Mouse (Mus musculus) heart, embryonic 14.5 days (tissue): ENCODE data around the gene Cyp2g1. TPM values are rescaled to one million over a fixed set of nuclear protein-coding genes. Genes with fewer than 3 reads are reported as not detected.

ENCODE experiments used
- ATAC-seq: fragments of 200-750 bp; cut with Nextera tagmentation; 2 replicates; pipeline ENCODE4 v1.8.0; 2017; ENCODE audit warnings: low read depth, moderate TSS enrichment; ENCODE audit not compliant: insufficient number of reproducible peaks, insufficient read depth, low FRiP score
- H3K27ac ChIP-seq, 2 experiments: fragments of 200-500 bp in 1 of 2; fragments of 300-500 bp in 1 of 2; sonication (generic) in 1 of 2; replicated peaks in 1 of 2; 2 replicates each; pipeline ENCODE4 v1.5.1; 2012 to 2014; ENCODE audit warnings: low read depth in 2 of 2, low read length in 2 of 2, control low read depth in 1 of 2, mild to moderate bottlenecking in 1 of 2, mixed read lengths in 1 of 2; ENCODE audit not compliant: control insufficient read depth in 1 of 2, insufficient read depth in 1 of 2
- H3K27me3 ChIP-seq: fragments of 300-500 bp; sonication (generic); 2 replicates; pipeline ENCODE4 v1.6.1; 2014; ENCODE audit warnings: mild to moderate bottlenecking, low read length, control low read depth; ENCODE audit not compliant: control insufficient read depth, insufficient read depth
- H3K36me3 ChIP-seq: fragments of 300-500 bp; sonication (generic); 2 replicates; pipeline ENCODE4 v1.6.1; 2014; ENCODE audit warnings: mild to moderate bottlenecking, control low read depth, low read length, mixed read lengths; ENCODE audit not compliant: control insufficient read depth, insufficient read depth
- H3K4me1 ChIP-seq, 2 experiments: fragments of 200-500 bp in 1 of 2; fragments of 300-500 bp in 1 of 2; sonication (generic) in 1 of 2; 2 replicates each; pipeline ENCODE4 v1.6.1; 2012 to 2014; ENCODE audit warnings: low read length in 2 of 2, control low read depth in 1 of 2, mixed read lengths in 1 of 2; ENCODE audit not compliant: control insufficient read depth in 2 of 2, insufficient read depth in 2 of 2
- H3K4me2 ChIP-seq: fragments of 300-500 bp; sonication (generic); 2 replicates; pipeline ENCODE4 v1.6.1; 2014; ENCODE audit warnings: mild to moderate bottlenecking, low read length
- H3K4me3 ChIP-seq, 2 experiments: fragments of 200-500 bp in 1 of 2; fragments of 300-500 bp in 1 of 2; sonication (generic) in 1 of 2; 2 replicates each; pipeline ENCODE4 v1.5.1; 2012 to 2014; ENCODE audit warnings: low read length in 2 of 2, mild to moderate bottlenecking in 2 of 2, control low read depth in 1 of 2, low read depth in 1 of 2, moderate library complexity in 1 of 2; ENCODE audit not compliant: control insufficient read depth in 1 of 2, insufficient read depth in 1 of 2
- H3K9ac ChIP-seq: fragments of 300-500 bp; sonication (generic); 2 replicates; pipeline ENCODE4 v1.6.1; 2014; ENCODE audit warnings: mild to moderate bottlenecking, low read length
- H3K9me3 ChIP-seq: fragments of 300-500 bp; sonication (generic); 2 replicates; pipeline ENCODE4 v1.6.1; 2016; ENCODE audit warnings: low read length, control low read depth; ENCODE audit not compliant: control insufficient read depth
- WGBS: fragments of 180-500 bp; shearing (Covaris S2); extraction: QIAGEN DNeasy Blood & Tissue Kit; methylation state at CpG from one replicate; pipeline ENCODE4 v1.1.7; 2014; 5-methylcytosine and 5-hydroxymethylcytosine counted together
- polyA plus RNA-seq: library from polyadenylated mRNA; unstranded; fragments of >200 nt; fragmentation: Nextera tagmentation; extraction: Ambion mirVana; gene quantifications from 2 replicates; pipeline ENCODE4 v1.2.1, GENCODE M21; 2014

The Cyp2g1 gene
- polyA plus RNA-seq, result not detected in 2 replicates

- H3K4me3 ChIP-seq, result no peak within 1 kb of the TSS
- no peaks in the 10 kb centered on the region for H3K4me1 ChIP-seq
- ATAC-seq, result no peak
- 87% methylated on average over 2 of the region's 2 CpGs for whole genome bisulfite sequencing
- no peaks in the 10 kb centered on the region for H3K27me3 ChIP-seq
- no peak within 1 kb of the TSS for H3K4me2 ChIP-seq
- no peaks in the 10 kb centered on the region for H3K9me3 ChIP-seq
- no peaks in the 10 kb centered on the region for H3K36me3 ChIP-seq
- H3K27ac ChIP-seq, result no peak within 1 kb of the TSS
- H3K9ac ChIP-seq, result no peak within 1 kb of the TSS
Observed at GRCm38 (mm10) chr7:26808592-26808991, at the start of gene Cyp2g1. Gene Cyp2g1, plus strand, starts transcription at chr7:26808892.

- Histone ChIP-seq H3K36me3 (no peaks in the 10 kb centered on the region), H3K27me3 (no peaks in the 10 kb centered on the region), H3K4me3 (no peak overlapping the region), H3K27ac (no peak overlapping the region), H3K9ac (no peak overlapping the region), H3K4me2 (no peak overlapping the region), H3K9me3 (no peaks in the 10 kb centered on the region), H3K4me1 (no peaks in the 10 kb centered on the region)
- WGBS, result 59% methylated on average over 1 of the region's 1 CpGs
- ATAC-seq, result no peak
Observed at GRCm38 (mm10) chr7:26767084-26767483, 41.6 kb upstream of the Cyp2g1 start.

- H3K27me3 ChIP-seq, result no peaks in the 10 kb centered on the region
- 75% methylated on average over 9 of the region's 9 CpGs for WGBS
- H3K4me2 ChIP-seq, result no peak overlapping the region
- H3K4me1 ChIP-seq, result no peaks in the 10 kb centered on the region
- no peaks in the 10 kb centered on the region for H3K9me3 ChIP-seq
- H3K36me3 ChIP-seq, result no peaks in the 10 kb centered on the region
- no peak overlapping the region for H3K27ac ChIP-seq
- H3K4me3 ChIP-seq, result no peak overlapping the region
- H3K9ac ChIP-seq, result no peak overlapping the region
- no peak for ATAC-seq
Observed at GRCm38 (mm10) chr7:26769881-26770470, 38.7 kb upstream of the Cyp2g1 start.

GRCm38 (mm10) chr7:26772866-26773586, 35.7 kb upstream of the Cyp2g1 start:
- no peak overlapping the region for H3K4me2 ChIP-seq
- no peak for ATAC-seq
- no peaks in the 10 kb centered on the region for H3K36me3 ChIP-seq
- H3K4me1 ChIP-seq, result no peaks in the 10 kb centered on the region
- no peak overlapping the region for H3K27ac ChIP-seq
- H3K4me3 ChIP-seq, result no peak overlapping the region
- H3K27me3 ChIP-seq, result no peaks in the 10 kb centered on the region
- H3K9ac ChIP-seq, result no peak overlapping the region
- H3K9me3 ChIP-seq, result no peaks in the 10 kb centered on the region
- WGBS, result 71% methylated on average over 3 of the region's 3 CpGs

GRCm38 (mm10) chr7:26775866-26776265, 32.8 kb upstream of the Cyp2g1 start:
- Histone ChIP-seq H3K27ac (no peak overlapping the region), H3K9ac (no peak overlapping the region), H3K9me3 (no peaks in the 10 kb centered on the region), H3K4me1 (no peaks in the 10 kb centered on the region), H3K4me2 (no peak overlapping the region), H3K27me3 (no peaks in the 10 kb centered on the region), H3K36me3 (no peaks in the 10 kb centered on the region), H3K4me3 (no peak overlapping the region)
- WGBS, result 13% methylated on average over 6 of the region's 6 CpGs
- ATAC-seq, result no peak

GRCm38 (mm10) chr7:26777806-26778205, 30.9 kb upstream of the Cyp2g1 start:
- H3K27me3 ChIP-seq, result no peaks in the 10 kb centered on the region
- no peak for ATAC-seq
- 43% methylated on average over 2 of the region's 2 CpGs for WGBS
- no peaks in the 10 kb centered on the region for H3K9me3 ChIP-seq
- no peak overlapping the region for H3K9ac ChIP-seq
- H3K4me2 ChIP-seq, result no peak overlapping the region
- H3K36me3 ChIP-seq, result no peaks in the 10 kb centered on the region
- no peaks in the 10 kb centered on the region for H3K4me1 ChIP-seq
- no peak overlapping the region for H3K4me3 ChIP-seq
- H3K27ac ChIP-seq, result no peak overlapping the region

GRCm38 (mm10) chr7:26778474-26778873, 30.2 kb upstream of the Cyp2g1 start:
- no peaks in the 10 kb centered on the region for H3K36me3 ChIP-seq
- no peaks in the 10 kb centered on the region for H3K9me3 ChIP-seq
- H3K4me3 ChIP-seq, result no peak overlapping the region
- H3K4me2 ChIP-seq, result no peak overlapping the region
- ATAC-seq, result no peak
- WGBS, result 19% methylated on average over 6 of the region's 6 CpGs
- no peaks in the 10 kb centered on the region for H3K27me3 ChIP-seq
- H3K27ac ChIP-seq, result no peak overlapping the region
- H3K9ac ChIP-seq, result no peak overlapping the region
- H3K4me1 ChIP-seq, result no peaks in the 10 kb centered on the region
